Mouse (Mus musculus): ENCODE measurements around the gene Nr5a1. TPM values are rescaled to one million over a fixed set of nuclear protein-coding genes. Genes with fewer than 3 reads are reported as not detected.
A peak's percentile ranks its signal among the peaks of the same experiment; 100 is the strongest.

Gene Nr5a1
- 0.05 TPM for polyA plus RNA-seq (2012; fragmentation: generic; extraction: Trizol)

- peak within 1 kb of the TSS; percentile 22 for H3K4me2 ChIP-seq (ENCODE audit: low read depth)
- no peak for TF ChIP-seq SRF (IDR thresholded peaks at IDR 0.05; ENCODE audit: control insufficient read depth, insufficient read length, low read depth)
- TF ChIP-seq REST (IDR thresholded peaks at IDR 0.05; ENCODE audit: insufficient read depth, insufficient read length): no peak
- no peak for TF ChIP-seq POLR2AphosphoS2 (IDR thresholded peaks at IDR 0.05; ENCODE audit: insufficient read length, low read depth)
- no peak for TF ChIP-seq CEBPB (IDR thresholded peaks at IDR 0.05; ENCODE audit: insufficient read depth, poor library complexity, severe bottlenecking)
- no peak for TF ChIP-seq MAX (IDR thresholded peaks at IDR 0.05; ENCODE audit: low read depth)
- TF ChIP-seq POLR2A (IDR thresholded peaks at IDR 0.05; ENCODE audit: insufficient read length, low read depth): no peak
- no peak for TF ChIP-seq MYOD1 (IDR thresholded peaks at IDR 0.05; ENCODE audit: control insufficient read depth in 1 of 3, insufficient read length in 2 of 3, low read depth in 2 of 3)
- no peak for TF ChIP-seq TCF3 (IDR thresholded peaks at IDR 0.05; ENCODE audit: insufficient read length, low read depth)
- TF ChIP-seq MYOG (IDR thresholded peaks at IDR 0.05; ENCODE audit: control insufficient read depth in 1 of 3, insufficient read depth in 1 of 3, insufficient read length in 2 of 3, low read depth in 2 of 3): no peak
- no peak for TF ChIP-seq TCF12 (IDR thresholded peaks at IDR 0.05; ENCODE audit: insufficient read depth, poor library complexity, severe bottlenecking)
- TF ChIP-seq USF1 (IDR thresholded peaks at IDR 0.05; ENCODE audit: low read depth): no peak
- no peak for TF ChIP-seq E2F4 (IDR thresholded peaks at IDR 0.05; ENCODE audit: insufficient read depth)
- H3K27me3 ChIP-seq (ENCODE audit: control insufficient read depth, insufficient read depth, insufficient read length): peaks cover 17% of the 10 kb centered on the region
- H3K4me3 ChIP-seq: no peak within 1 kb of the TSS
- H3K36me3 ChIP-seq (ENCODE audit: control insufficient read depth, insufficient read depth): no peaks in the 10 kb centered on the region
- no peaks in the 10 kb centered on the region for H3K79me2 ChIP-seq (ENCODE audit: control insufficient read depth, insufficient read depth)
- no peak within 1 kb of the TSS for H3ac ChIP-seq (ENCODE audit: control insufficient read depth, insufficient read length)
Measured at GRCm38 (mm10) chr2:38714324-38714723, at the start of gene Nr5a1. Nr5a1 (minus strand) TSS chr2:38714542.

- TF ChIP-seq TCF12 (IDR thresholded peaks at IDR 0.05; ENCODE audit: insufficient read depth, poor library complexity, severe bottlenecking) (no peak), E2F4 (IDR thresholded peaks at IDR 0.05; ENCODE audit: insufficient read depth) (no peak), CEBPB (IDR thresholded peaks at IDR 0.05; ENCODE audit: insufficient read depth, poor library complexity, severe bottlenecking) (no peak), MYOG (IDR thresholded peaks at IDR 0.05; ENCODE audit: control insufficient read depth in 1 of 3, insufficient read depth in 1 of 3, insufficient read length in 2 of 3, low read depth in 2 of 3) (no peak), USF1 (IDR thresholded peaks at IDR 0.05; ENCODE audit: low read depth) (no peak), MYOD1 (IDR thresholded peaks at IDR 0.05; ENCODE audit: control insufficient read depth in 1 of 3, insufficient read length in 2 of 3, low read depth in 2 of 3) (no peak), POLR2A (IDR thresholded peaks at IDR 0.05; ENCODE audit: insufficient read length, low read depth) (no peak), TCF3 (IDR thresholded peaks at IDR 0.05; ENCODE audit: insufficient read length, low read depth) (no peak), SRF (IDR thresholded peaks at IDR 0.05; ENCODE audit: control insufficient read depth, insufficient read length, low read depth) (no peak), POLR2AphosphoS2 (IDR thresholded peaks at IDR 0.05; ENCODE audit: insufficient read length, low read depth) (no peak), MAX (IDR thresholded peaks at IDR 0.05; ENCODE audit: low read depth) (no peak)
- no peaks in the 10 kb centered on the region for H3K79me2 ChIP-seq (ENCODE audit: control insufficient read depth, insufficient read depth)
- H3K4me2 ChIP-seq (ENCODE audit: low read depth): no peak overlapping the region
Measured at GRCm38 (mm10) chr2:38739847-38740246, 25.5 kb upstream of the Nr5a1 start.

GRCm38 (mm10) chr2:38739410-38739809 is 25.1 kb upstream of the Nr5a1 start:
- no peaks in the 10 kb centered on the region for H3K79me2 ChIP-seq (ENCODE audit: control insufficient read depth, insufficient read depth)
- H3K36me3 ChIP-seq (ENCODE audit: control insufficient read depth, insufficient read depth): peaks cover 8% of the 10 kb centered on the region
- H3K4me2 ChIP-seq (ENCODE audit: low read depth): peak overlapping the region; percentile 55
- H3ac ChIP-seq (ENCODE audit: control insufficient read depth, insufficient read length): no peak overlapping the region
- H3K27me3 ChIP-seq (ENCODE audit: control insufficient read depth, insufficient read depth, insufficient read length): no peaks in the 10 kb centered on the region
- TF ChIP-seq SRF (IDR thresholded peaks at IDR 0.05; ENCODE audit: control insufficient read depth, insufficient read length, low read depth) (no peak), USF1 (IDR thresholded peaks at IDR 0.05; ENCODE audit: low read depth) (no peak), MAX (IDR thresholded peaks at IDR 0.05; ENCODE audit: low read depth) (no peak), TCF3 (IDR thresholded peaks at IDR 0.05; ENCODE audit: insufficient read length, low read depth) (no peak), CEBPB (IDR thresholded peaks at IDR 0.05; ENCODE audit: insufficient read depth, poor library complexity, severe bottlenecking) (no peak), E2F4 (IDR thresholded peaks at IDR 0.05; ENCODE audit: insufficient read depth) (no peak), POLR2AphosphoS2 (IDR thresholded peaks at IDR 0.05; ENCODE audit: insufficient read length, low read depth) (no peak), TCF12 (IDR thresholded peaks at IDR 0.05; ENCODE audit: insufficient read depth, poor library complexity, severe bottlenecking) (no peak), POLR2A (IDR thresholded peaks at IDR 0.05; ENCODE audit: insufficient read length, low read depth) (no peak), REST (IDR thresholded peaks at IDR 0.05; ENCODE audit: insufficient read depth, insufficient read length) (no peak), MYOD1 (IDR thresholded peaks at IDR 0.05; ENCODE audit: control insufficient read depth in 1 of 3, insufficient read length in 2 of 3, low read depth in 2 of 3) (no peak)
- no peak overlapping the region for H3K4me3 ChIP-seq

More at GRCm38 (mm10) chr2:38739847-38740246, 25.5 kb upstream of the Nr5a1 start:
- Histone ChIP-seq H3ac (ENCODE audit: control insufficient read depth, insufficient read length) (no peak overlapping the region), H3K27me3 (ENCODE audit: control insufficient read depth, insufficient read depth, insufficient read length) (no peaks in the 10 kb centered on the region), H3K36me3 (ENCODE audit: control insufficient read depth, insufficient read depth) (peaks cover 8% of the 10 kb centered on the region), H3K4me3 (no peak overlapping the region)

DNA sequence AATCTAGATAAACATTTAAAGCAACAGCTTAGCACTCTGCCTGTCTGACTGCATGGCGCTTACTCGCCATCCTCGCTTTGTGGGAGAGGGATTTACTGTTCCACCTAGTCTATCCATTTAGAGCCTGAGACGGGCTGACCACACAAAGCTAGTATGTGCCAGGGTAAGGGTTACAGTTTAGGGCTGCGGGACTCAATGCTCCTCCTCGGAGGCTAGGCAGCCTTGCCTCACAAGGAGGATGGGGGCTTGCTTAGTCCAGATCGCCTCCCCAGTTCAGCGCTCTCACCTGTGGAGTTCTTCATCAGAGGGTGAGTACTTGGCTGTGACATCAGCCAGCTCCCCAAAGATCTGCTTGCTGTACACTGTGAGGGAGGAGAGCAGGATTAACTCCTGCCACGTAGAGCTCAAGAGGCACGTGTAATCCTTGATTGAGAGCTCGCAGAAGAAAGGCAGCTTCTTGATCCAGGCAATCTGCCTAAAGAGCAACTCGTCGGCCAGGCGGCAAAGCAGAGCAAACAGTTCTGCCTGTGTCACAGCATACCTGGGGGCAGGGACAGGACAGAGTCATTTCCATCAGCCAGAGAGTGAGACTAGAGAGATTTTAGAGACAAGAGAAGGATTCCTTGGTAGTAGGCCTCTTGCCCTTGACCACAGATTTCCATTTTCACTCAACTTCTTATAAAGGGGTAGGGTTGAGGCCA is 24.4 kb upstream of the Nr5a1 start:
- Histone ChIP-seq H3K36me3 (ENCODE audit: control insufficient read depth, insufficient read depth) (peaks cover 8% of the 10 kb centered on the region), H3K4me3 (no peak overlapping the region), H3ac (ENCODE audit: control insufficient read depth, insufficient read length) (no peak overlapping the region), H3K79me2 (ENCODE audit: control insufficient read depth, insufficient read depth) (no peaks in the 10 kb centered on the region), H3K27me3 (ENCODE audit: control insufficient read depth, insufficient read depth, insufficient read length) (no peaks in the 10 kb centered on the region), H3K4me2 (ENCODE audit: low read depth) (peak overlapping the region; percentile 55)
- TF ChIP-seq CEBPB (IDR thresholded peaks at IDR 0.05; ENCODE audit: insufficient read depth, poor library complexity, severe bottlenecking) (no peak), TCF12 (IDR thresholded peaks at IDR 0.05; ENCODE audit: insufficient read depth, poor library complexity, severe bottlenecking) (no peak), MYOD1 (IDR thresholded peaks at IDR 0.05; ENCODE audit: control insufficient read depth in 1 of 3, insufficient read length in 2 of 3, low read depth in 2 of 3) (no peak), POLR2AphosphoS2 (IDR thresholded peaks at IDR 0.05; ENCODE audit: insufficient read length, low read depth) (no peak), REST (IDR thresholded peaks at IDR 0.05; ENCODE audit: insufficient read depth, insufficient read length) (no peak), TCF3 (IDR thresholded peaks at IDR 0.05; ENCODE audit: insufficient read length, low read depth) (no peak), SRF (IDR thresholded peaks at IDR 0.05; ENCODE audit: control insufficient read depth, insufficient read length, low read depth) (no peak), E2F4 (IDR thresholded peaks at IDR 0.05; ENCODE audit: insufficient read depth) (no peak), MAX (IDR thresholded peaks at IDR 0.05; ENCODE audit: low read depth) (no peak), POLR2A (IDR thresholded peaks at IDR 0.05; ENCODE audit: insufficient read length, low read depth) (no peak), USF1 (IDR thresholded peaks at IDR 0.05; ENCODE audit: low read depth) (no peak), MYOG (IDR thresholded peaks at IDR 0.05; ENCODE audit: control insufficient read depth in 1 of 3, insufficient read depth in 1 of 3, insufficient read length in 2 of 3, low read depth in 2 of 3) (no peak)
